Mouse (Mus musculus): ENCODE measurements at regions not wholly inside any gene's neighbourhood (a gene's known extent, or its start where the extent isn't known, plus 50 kb on each side); places are given as distances from the start of the nearest gene placed in this dataset.

DNA sequence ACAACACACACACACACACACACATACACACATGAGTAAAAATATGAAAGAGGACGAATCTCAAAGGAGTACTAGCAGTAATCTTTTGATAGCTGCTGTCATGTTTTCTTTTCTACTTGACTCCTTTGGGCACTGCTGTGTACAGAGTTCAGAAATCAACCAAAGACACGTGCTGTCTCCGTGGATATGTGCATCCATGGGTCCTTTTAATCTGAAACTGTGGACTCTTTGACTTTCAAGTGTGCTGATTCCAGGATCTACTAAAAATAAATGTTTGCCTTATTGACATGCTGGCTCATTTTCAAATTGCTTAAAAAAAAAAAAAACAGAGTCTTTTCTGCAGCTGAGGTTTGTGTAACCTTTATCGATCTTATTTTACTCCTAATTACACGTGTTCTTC is 343.1 kb upstream of the Clnk start:
- no peaks in the 10 kb centered on the region for H3K36me3 ChIP-seq (replicated peaks in 1 of 2; ENCODE audit: control insufficient read depth in 1 of 2, insufficient read depth in 1 of 2, low read length in 1 of 2)
- TF ChIP-seq ZC3H11A (IDR thresholded peaks at IDR 0.05; ENCODE audit: low read depth, low read length) (no peak), GABPA (IDR thresholded peaks at IDR 0.05; ENCODE audit: insufficient replicate concordance, low read depth, low read length) (no peak), NRF1 (IDR thresholded peaks at IDR 0.05; ENCODE audit: low read depth, low read length) (no peak), TBP (conservative IDR thresholded peaks at IDR 0.05; ENCODE audit: low read depth, low read length) (no peak)
- in situ Hi-C loops (cut with MboI; ENCODE audit: low pct_ligation_motif_present, low pct_unique_long_range_greater_than_20kb, low sequenced_read_pairs) (no loop called here), dilution Hi-C loops (cut with MboI; ENCODE audit: extremely low pct_ligation_motif_present, extremely low pct_unique_long_range_greater_than_20kb, low sequenced_read_pairs) (no loop called here)
- no peaks in the 10 kb centered on the region for H3K9me3 ChIP-seq (replicated peaks; ENCODE audit: low read length)
- H3K4me2 ChIP-seq (ENCODE audit: insufficient read depth, low read depth, poor library complexity, severe bottlenecking): no peak overlapping the region
- no peak overlapping the region for H3K27ac ChIP-seq (ENCODE audit: insufficient read depth, low read depth)
- H3K9ac ChIP-seq (ENCODE audit: insufficient read depth, low read depth): no peak overlapping the region
- H3K27me3 ChIP-seq (replicated peaks): no peaks in the 10 kb centered on the region
- peaks cover 0 to 4% of the 10 kb centered on the region in 2 experiments; a peak in 1 of 4 replicates for H3K4me1 ChIP-seq (ENCODE audit: control insufficient read depth in 1 of 2, insufficient read depth in 2 of 2)
- no peaks in the 10 kb centered on the region for H3K79me2 ChIP-seq (replicated peaks; ENCODE audit: control insufficient read depth, extremely low read depth, insufficient read depth, poor library complexity, severe bottlenecking)
- no peak overlapping the region for H3K4me3 ChIP-seq (replicated peaks in 1 of 3; ENCODE audit: low read depth in 2 of 3, low read length in 2 of 3, poor library complexity in 1 of 3)
- no peak for DNase-seq (ENCODE audit: extremely low read depth)

DNA sequence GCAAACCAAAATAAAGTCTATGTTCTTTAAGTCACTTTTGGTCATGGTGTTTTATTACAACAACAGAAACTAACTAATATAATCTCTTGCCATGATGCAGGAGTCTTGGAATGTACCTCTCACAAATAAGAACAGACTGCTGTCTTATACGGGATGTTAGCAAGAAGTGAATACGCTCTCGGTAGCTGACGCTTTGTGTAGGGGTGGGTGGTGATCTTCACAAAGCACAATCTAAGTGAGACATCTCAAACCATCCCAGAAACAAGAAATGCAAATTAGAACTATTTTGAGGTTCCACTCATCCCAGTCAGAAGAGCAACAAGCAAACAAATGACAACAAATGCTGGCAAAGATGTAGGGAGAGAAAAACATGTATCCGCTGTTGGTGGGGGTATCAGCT is 339.7 kb upstream of the Clnk start:
- Histone ChIP-seq H3K4me1 (ENCODE audit: control insufficient read depth in 1 of 2, insufficient read depth in 2 of 2) (peaks cover 0 to 4% of the 10 kb centered on the region in 2 experiments; a peak in 1 of 4 replicates), H3K9ac (ENCODE audit: insufficient read depth, low read depth) (no peak overlapping the region), H3K79me2 (replicated peaks; ENCODE audit: control insufficient read depth, extremely low read depth, insufficient read depth, poor library complexity, severe bottlenecking) (no peaks in the 10 kb centered on the region), H3K4me2 (ENCODE audit: insufficient read depth, low read depth, poor library complexity, severe bottlenecking) (no peak overlapping the region), H3K4me3 (replicated peaks in 1 of 3; ENCODE audit: low read depth in 2 of 3, low read length in 2 of 3, poor library complexity in 1 of 3) (no peak overlapping the region), H3K27me3 (replicated peaks) (no peaks in the 10 kb centered on the region), H3K27ac (ENCODE audit: insufficient read depth, low read depth) (no peak overlapping the region), H3K36me3 (replicated peaks in 1 of 2; ENCODE audit: control insufficient read depth in 1 of 2, insufficient read depth in 1 of 2, low read length in 1 of 2) (no peaks in the 10 kb centered on the region), H3K9me3 (replicated peaks; ENCODE audit: low read length) (no peaks in the 10 kb centered on the region)
- in situ Hi-C loops (cut with MboI; ENCODE audit: low pct_ligation_motif_present, low pct_unique_long_range_greater_than_20kb, low sequenced_read_pairs): no loop called here
- dilution Hi-C loops (cut with MboI; ENCODE audit: extremely low pct_ligation_motif_present, extremely low pct_unique_long_range_greater_than_20kb, low sequenced_read_pairs): no loop called here
- DNase-seq (ENCODE audit: extremely low read depth): no peak
- TF ChIP-seq KAT2A (IDR thresholded peaks at IDR 0.05; ENCODE audit: insufficient replicate concordance, low read length): no peak
- no peak for TF ChIP-seq JUN (IDR thresholded peaks at IDR 0.05; ENCODE audit: insufficient read depth, low read depth, low read length)
- TF ChIP-seq CTCF (conservative IDR thresholded peaks at IDR 0.05 in 1 of 2, IDR thresholded peaks at IDR 0.05 in 1 of 2; ENCODE audit: low read depth in 2 of 2, low read length in 2 of 2): no peak
- no peak for TF ChIP-seq ELF1 (IDR thresholded peaks at IDR 0.05; ENCODE audit: low read depth, low read length)
- no peak for TF ChIP-seq MXI1 (IDR thresholded peaks at IDR 0.05; ENCODE audit: low read depth, low read length)

DNA sequence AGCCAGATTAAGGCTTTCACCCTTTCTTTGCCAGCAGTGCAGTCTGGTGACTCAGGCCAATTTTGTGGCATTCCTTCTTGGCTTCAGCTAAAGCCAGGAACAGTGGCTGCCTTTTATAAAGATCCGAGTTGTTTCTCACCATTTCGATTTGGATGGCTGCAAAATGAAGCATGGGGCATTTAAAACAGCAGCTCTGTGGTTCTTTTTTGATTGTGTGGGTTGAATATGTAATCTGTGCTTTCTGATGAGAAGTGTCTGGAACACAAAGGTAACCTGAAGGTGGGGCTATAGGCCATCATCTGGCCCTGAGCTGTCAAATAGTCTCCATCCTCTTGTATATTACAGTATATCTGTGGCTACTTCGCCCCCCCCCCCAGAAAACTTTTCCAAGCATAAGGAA is 338.4 kb upstream of the Clnk start:
- H3K27me3 ChIP-seq (replicated peaks): no peaks in the 10 kb centered on the region
- TF ChIP-seq RAD21 (IDR thresholded peaks at IDR 0.05; ENCODE audit: low read depth, low read length) (peak; percentile 22), CTCF (conservative IDR thresholded peaks at IDR 0.05 in 1 of 2, IDR thresholded peaks at IDR 0.05 in 1 of 2; ENCODE audit: low read depth in 2 of 2, low read length in 2 of 2) (0 out of 4 replicates have a peak, but pooled peaks of 1 of the 2 experiments have one; percentile 6), USF2 (conservative IDR thresholded peaks at IDR 0.05; ENCODE audit: low read depth, low read length) (no peak)
- in situ Hi-C loops (cut with MboI; ENCODE audit: low pct_ligation_motif_present, low pct_unique_long_range_greater_than_20kb, low sequenced_read_pairs): no loop called here
- dilution Hi-C loops (cut with MboI; ENCODE audit: extremely low pct_ligation_motif_present, extremely low pct_unique_long_range_greater_than_20kb, low sequenced_read_pairs): no loop called here
- no peaks in the 10 kb centered on the region for H3K9me3 ChIP-seq (replicated peaks; ENCODE audit: low read length)
- H3K9ac ChIP-seq (ENCODE audit: insufficient read depth, low read depth): no peak overlapping the region
- H3K4me1 ChIP-seq (ENCODE audit: control insufficient read depth in 1 of 2, insufficient read depth in 2 of 2): peaks cover 0 to 4% of the 10 kb centered on the region in 2 experiments; a peak in 1 of 4 replicates
- H3K4me2 ChIP-seq (ENCODE audit: insufficient read depth, low read depth, poor library complexity, severe bottlenecking): no peak overlapping the region
- peak; percentile 10 for DNase-seq (ENCODE audit: extremely low read depth)
- no peaks in the 10 kb centered on the region for H3K36me3 ChIP-seq (replicated peaks in 1 of 2; ENCODE audit: control insufficient read depth in 1 of 2, insufficient read depth in 1 of 2, low read length in 1 of 2)
- no peak overlapping the region for H3K4me3 ChIP-seq (replicated peaks in 1 of 3; ENCODE audit: low read depth in 2 of 3, low read length in 2 of 3, poor library complexity in 1 of 3)
- H3K79me2 ChIP-seq (replicated peaks; ENCODE audit: control insufficient read depth, extremely low read depth, insufficient read depth, poor library complexity, severe bottlenecking): no peaks in the 10 kb centered on the region
- no peak overlapping the region for H3K27ac ChIP-seq (ENCODE audit: insufficient read depth, low read depth)
